Mouse (Mus musculus): ENCODE data around the gene Dcp1b.

DNA sequence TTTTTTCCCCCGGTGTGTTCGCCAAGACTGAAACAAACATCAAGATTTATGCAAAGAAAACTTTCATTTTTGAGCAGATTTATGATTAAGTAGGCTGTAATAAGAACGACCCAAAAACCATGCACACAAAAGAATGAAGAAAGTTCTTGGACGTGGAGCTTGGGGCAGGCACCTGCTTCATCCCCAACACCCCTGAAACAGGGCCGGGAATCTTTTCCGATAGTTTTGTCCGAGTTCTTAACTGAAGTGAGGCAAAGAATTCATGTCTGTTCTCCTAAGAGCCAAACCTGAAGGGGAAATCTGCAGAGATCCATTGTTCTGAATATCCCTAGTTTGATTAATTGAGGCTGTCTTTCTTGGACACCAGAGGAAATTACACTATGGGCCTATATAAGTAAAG, 1.1 kb downstream of the Dcp1b start:
- TF ChIP-seq CTCF (IDR thresholded peaks at IDR 0.05; ENCODE audit: borderline replicate concordance, extremely low read depth, insufficient read depth, insufficient read length): no peak
- TF ChIP-seq POLR2A (IDR thresholded peaks at IDR 0.05; ENCODE audit: borderline replicate concordance, extremely low read depth, insufficient read depth, insufficient read length, poor library complexity, severe bottlenecking): no peak

Data from brain, embryonic 14.5 days (tissue).